Comparison of ENCODE assay signal across 27 mouse cellular contexts in genomic region chr4:34917400-34917799, GRCm38 (mm10). TPM values are rescaled to one million over a fixed set of nuclear protein-coding genes. Genes with fewer than 3 reads are reported as not detected.
DNase-seq lines count a peak whose midpoint lies in the region; ATAC-seq lines count a peak whose summit lies in the region.
"Had no signal": no experiment of that assay in that cellular context is flagged by ENCODE, and none has a peak within 500 bp of the region (broad histone marks: within the 10 kb centered on the region; RNA-seq: fewer than 3 reads in every experiment).

No protein-coding gene starts in this region.

- no peaks in the 10 kb centered on the region for H3K36me3 ChIP-seq in forebrain, embryonic 14.5 days (ENCODE audit: control insufficient read depth, insufficient read depth, low read length)
- no peaks in the 10 kb centered on the region for H3K36me3 ChIP-seq in forebrain, embryonic 10.5 days (replicated peaks)
- no peaks in the 10 kb centered on the region for H3K36me3 ChIP-seq in limb, embryonic 11.5 days (ENCODE audit: control insufficient read depth, insufficient read depth, low read length)
- H3K36me3 ChIP-seq: embryonic facial prominence, embryonic 13.5 days; midbrain, embryonic 10.5 days had no signal

- ATAC-seq in forebrain, embryonic 14.5 days, result peak; percentile 84
- peak; percentile 62; the same call in 1 of the 2 replicates for ATAC-seq in limb, embryonic 11.5 days (ENCODE audit: insufficient number of reproducible peaks, low FRiP score, low TSS enrichment, low read depth)
- ATAC-seq: activated CD4-positive, CD25-positive, alpha-beta regulatory T cell, adult 4 months; hindbrain, postnatal 0 days; Patski had no signal

- WGBS in forebrain, embryonic 14.5 days, result 20% methylated on average over 7 of the region's 7 CpGs
- 52% methylated on average over 7 of the region's 7 CpGs for WGBS in forebrain, embryonic 10.5 days
- 29% methylated on average over 7 of the region's 7 CpGs for WGBS in limb, embryonic 11.5 days

- DNase-seq in forebrain, embryonic 14.5 days (ENCODE audit: low spot score), result peak; percentile 69
- no peak for DNase-seq in forebrain, embryonic 10.5 days (ENCODE audit: extremely low spot score, low spot score)
- peak; percentile 57 for DNase-seq in testis, postnatal 10 days (ENCODE audit: low spot score)
- no peak for DNase-seq in testis, postnatal 14 days (ENCODE audit: low spot score)
- DNase-seq in limb, embryonic 11.5 days (ENCODE audit: low spot score), result peak; percentile 43
- DNase-seq in heart, adult 18-20 months, result no peak
- DNase-seq in urinary bladder, postnatal 4 days (ENCODE audit: low spot score in 2 of 2), result no peak
- DNase-seq: gastrocnemius, adult 2 months; heart, adult 11 months; heart, postnatal 4 days; kidney, adult 2 months; kidney, postnatal 25 days; lung, adult 2 months; lung, postnatal 4 days; right cerebral cortex, postnatal 4 days; thymus, postnatal 4 days had no signal

- no peaks in the 10 kb centered on the region for H3K27me3 ChIP-seq in forebrain, embryonic 14.5 days (replicated peaks; ENCODE audit: control insufficient read depth, insufficient read depth, low read length)
- H3K27me3 ChIP-seq in forebrain, embryonic 10.5 days (ENCODE audit: poor library complexity, severe bottlenecking), result no peaks in the 10 kb centered on the region
- H3K27me3 ChIP-seq in limb, embryonic 11.5 days (ENCODE audit: control insufficient read depth, insufficient read depth, low read length), result no peaks in the 10 kb centered on the region
- H3K27me3 ChIP-seq: embryonic facial prominence, embryonic 13.5 days had no signal

- no peak overlapping the region for H3K9ac ChIP-seq in forebrain, embryonic 14.5 days (ENCODE audit: low read length)
- H3K9ac ChIP-seq in limb, embryonic 11.5 days (ENCODE audit: low read length), result no peak overlapping the region
- H3K9ac ChIP-seq: embryonic facial prominence, embryonic 13.5 days had no signal

- no peak overlapping the region for H3K4me2 ChIP-seq in forebrain, embryonic 14.5 days (ENCODE audit: low read length)
- H3K4me2 ChIP-seq in limb, embryonic 11.5 days (ENCODE audit: low read depth, severe bottlenecking), result no peak overlapping the region
- H3K4me2 ChIP-seq: embryonic facial prominence, embryonic 13.5 days; liver, embryonic 11.5 days had no signal

- no peaks in the 10 kb centered on the region for H3K9me3 ChIP-seq in forebrain, embryonic 14.5 days (replicated peaks; ENCODE audit: control insufficient read depth, low read length)
- no peaks in the 10 kb centered on the region for H3K9me3 ChIP-seq in forebrain, embryonic 10.5 days
- H3K9me3 ChIP-seq in limb, embryonic 11.5 days (ENCODE audit: control insufficient read depth, low read length), result no peaks in the 10 kb centered on the region
- H3K9me3 ChIP-seq: embryonic facial prominence, embryonic 13.5 days; midbrain, embryonic 10.5 days had no signal

- no peaks in the 10 kb centered on the region for H3K4me1 ChIP-seq in forebrain, embryonic 14.5 days (ENCODE audit: control insufficient read depth, insufficient read depth, low read length)
- H3K4me1 ChIP-seq in forebrain, embryonic 10.5 days, result peaks cover 6% of the 10 kb centered on the region; the same call in 1 of the 2 replicates
- no peaks in the 10 kb centered on the region for H3K4me1 ChIP-seq in limb, embryonic 11.5 days (ENCODE audit: control insufficient read depth, insufficient read depth, low read length)
- H3K4me1 ChIP-seq: midbrain, embryonic 10.5 days had no signal

- H3K4me3 ChIP-seq in forebrain, embryonic 14.5 days (ENCODE audit: low read depth, low read length), result no peak overlapping the region
- no peak overlapping the region for H3K4me3 ChIP-seq in forebrain, embryonic 10.5 days
- no peak overlapping the region for H3K4me3 ChIP-seq in limb, embryonic 11.5 days (ENCODE audit: low read depth, low read length)
- H3K4me3 ChIP-seq: embryonic facial prominence, embryonic 13.5 days; gastrocnemius, adult 2 months; midbrain, embryonic 10.5 days had no signal

- no peak overlapping the region for H3K27ac ChIP-seq in forebrain, embryonic 14.5 days (ENCODE audit: low read depth, low read length)
- no peak overlapping the region for H3K27ac ChIP-seq in forebrain, embryonic 10.5 days
- H3K27ac ChIP-seq in limb, embryonic 11.5 days (replicated peaks; ENCODE audit: low read depth, low read length), result no peak overlapping the region
- H3K27ac ChIP-seq: embryonic facial prominence, embryonic 13.5 days; gastrocnemius, adult 2 months; hindbrain, postnatal 0 days; midbrain, embryonic 10.5 days had no signal

RNA-seq across cellular contexts. Expression of gene Cga, which starts 23.8 kb away (rescaled TPM):
- 0.36 TPM in 1 of 2 replicates, not detected in the other for polyA plus RNA-seq in forebrain, embryonic 14.5 days (2014; fragmentation: Nextera tagmentation; extraction: Ambion mirVana)
- 0.58 and 1.5 TPM in 2 replicates for polyA plus RNA-seq in forebrain, embryonic 10.5 days (2016; fragmentation: Nextera tagmentation; extraction: Ambion mirVana)
- not detected in 2 replicates for polyA plus RNA-seq in limb, embryonic 11.5 days (2014; fragmentation: Nextera tagmentation; extraction: Ambion mirVana)
- not detected for total RNA-seq in heart, adult 18-20 months (2021)
- total RNA-seq: gastrocnemius, adult 2 months; heart, postnatal 4 days; hindbrain, postnatal 0 days; layer of hippocampus, postnatal 14 days; left cerebral cortex, postnatal 10 days had no signal
- polyA plus RNA-seq: activated CD4-positive, CD25-positive, alpha-beta regulatory T cell, adult 4 months; C2C12; heart, embryonic 14.5 days; hindbrain, postnatal 0 days; kidney, adult 2 months; liver, embryonic 11.5 days; lung, adult 2 months; Patski; testis, adult 2 months had no signal

RNA-seq across cellular contexts. Expression of gene Zfp292, which starts 34.6 kb away (rescaled TPM):
- polyA plus RNA-seq in forebrain, embryonic 14.5 days (2014; fragmentation: Nextera tagmentation; extraction: Ambion mirVana), result 38.8 and 41.6 TPM in 2 replicates
- 24.6 TPM in 2 replicates for polyA plus RNA-seq in forebrain, embryonic 10.5 days (2016; fragmentation: Nextera tagmentation; extraction: Ambion mirVana)
- polyA plus RNA-seq in limb, embryonic 11.5 days (2014; fragmentation: Nextera tagmentation; extraction: Ambion mirVana), result 35.2 and 35.9 TPM in 2 replicates
- total RNA-seq in heart, adult 18-20 months (2021), result 10 to 100 TPM; 12.7 to 14.4 TPM

Comparison
In these comparisons a context has a peak if more than half of its experiments do, and no peak if none do; other contexts are left out.
1. DNase-seq: peak in forebrain, embryonic 14.5 days (single experiment), testis, postnatal 10 days (single experiment) and limb, embryonic 11.5 days (single experiment); none in forebrain, embryonic 10.5 days (single experiment), testis, postnatal 14 days (single experiment), heart, adult 18-20 months (0 of 2) and urinary bladder, postnatal 4 days (0 of 2).